Mouse (Mus musculus) myocyte (in vitro differentiated cells): ENCODE measurements around the gene Gm37240. TPM values are rescaled to one million over a fixed set of nuclear protein-coding genes. Genes with fewer than 3 reads are reported as not detected.
A peak's percentile ranks its signal among the peaks of the same experiment; 100 is the strongest.

ENCODE experiments used
- H3K27me3 ChIP-seq: one replicate; pipeline ENCODE4 v1.6.1; 2011; ENCODE audit not compliant: control insufficient read depth, insufficient read depth, insufficient read length
- H3K36me3 ChIP-seq: one replicate; pipeline ENCODE4 v1.6.1; 2011; ENCODE audit not compliant: control insufficient read depth, insufficient read depth
- H3K4me2 ChIP-seq: one replicate; pipeline ENCODE4 v1.6.1; 2011; ENCODE audit warnings: low read depth, control low read depth
- H3K4me3 ChIP-seq: one replicate; pipeline ENCODE4 v1.5.1; 2011; ENCODE audit warnings: mild to moderate bottlenecking, control low read depth, moderate library complexity
- H3K79me2 ChIP-seq: one replicate; pipeline ENCODE4 v1.6.1; 2011; ENCODE audit not compliant: control insufficient read depth, insufficient read depth
- H3ac ChIP-seq: one replicate; pipeline ENCODE4 v1.6.1; 2011; ENCODE audit not compliant: control insufficient read depth, insufficient read length
- CEBPB ChIP-seq: IDR thresholded peaks from 2 replicates; pipeline ENCODE4 v1.6.1; 2011; ENCODE audit warnings: mild to moderate bottlenecking, moderate library complexity; ENCODE audit not compliant: poor library complexity, insufficient read depth, severe bottlenecking
- E2F4 ChIP-seq: IDR thresholded peaks from one replicate; pipeline ENCODE4 v1.6.1; 2011; ENCODE audit warnings: mild to moderate bottlenecking, control low read depth, moderate library complexity; ENCODE audit not compliant: insufficient read depth
- MAX ChIP-seq: IDR thresholded peaks from one replicate; pipeline ENCODE4 v1.6.1; 2011; ENCODE audit warnings: low read depth, mild to moderate bottlenecking, control low read depth
- MYOD1 ChIP-seq, 3 experiments: IDR thresholded peaks; one replicate each; pipeline ENCODE4 v1.6.1; 2011; ENCODE audit warnings: control low read depth in 2 of 3, low read depth in 2 of 3, mild to moderate bottlenecking in 2 of 3, moderate library complexity in 1 of 3; ENCODE audit not compliant: insufficient read length in 2 of 3, control insufficient read depth in 1 of 3
- MYOG ChIP-seq, 3 experiments: IDR thresholded peaks; one replicate each; pipeline ENCODE4 v1.6.1; 2011; ENCODE audit warnings: control low read depth in 2 of 3, low read depth in 2 of 3, mild to moderate bottlenecking in 2 of 3; ENCODE audit not compliant: insufficient read length in 2 of 3, control insufficient read depth in 1 of 3, insufficient read depth in 1 of 3
- POLR2A ChIP-seq: IDR thresholded peaks from one replicate; pipeline ENCODE4 v1.6.1; 2011; ENCODE audit warnings: low read depth, mild to moderate bottlenecking, control low read depth, moderate library complexity; ENCODE audit not compliant: insufficient read length
- POLR2AphosphoS2 ChIP-seq: IDR thresholded peaks from one replicate; pipeline ENCODE4 v1.6.1; 2011; ENCODE audit warnings: low read depth, control low read depth; ENCODE audit not compliant: insufficient read length
- REST ChIP-seq: IDR thresholded peaks from one replicate; pipeline ENCODE4 v1.6.1; 2011; ENCODE audit warnings: mild to moderate bottlenecking, control low read depth, moderate library complexity; ENCODE audit not compliant: insufficient read depth, insufficient read length
- SRF ChIP-seq: IDR thresholded peaks from one replicate; pipeline ENCODE4 v1.6.1; 2011; ENCODE audit warnings: low read depth; ENCODE audit not compliant: control insufficient read depth, insufficient read length
- TCF12 ChIP-seq: IDR thresholded peaks from one replicate; pipeline ENCODE4 v1.6.1; 2011; ENCODE audit warnings: mild to moderate bottlenecking, control low read depth; ENCODE audit not compliant: poor library complexity, insufficient read depth, severe bottlenecking
- TCF3 ChIP-seq: IDR thresholded peaks from one replicate; pipeline ENCODE4 v1.6.1; 2011; ENCODE audit warnings: low read depth, control low read depth; ENCODE audit not compliant: insufficient read length
- USF1 ChIP-seq: IDR thresholded peaks from one replicate; pipeline ENCODE4 v1.6.1; 2011; ENCODE audit warnings: low read depth, mild to moderate bottlenecking, control low read depth, moderate library complexity
- polyA plus RNA-seq: library from polyadenylated mRNA; unstranded; fragments of >200 nt; fragmentation: generic; extraction: Trizol; gene quantifications from one replicate; pipeline ENCODE4 v1.2.1, GENCODE M21; 2012; ENCODE audit warnings: missing spikeins

The Gm37240 gene
- polyA plus RNA-seq, 1 experiment, result 8.7 TPM

DNA sequence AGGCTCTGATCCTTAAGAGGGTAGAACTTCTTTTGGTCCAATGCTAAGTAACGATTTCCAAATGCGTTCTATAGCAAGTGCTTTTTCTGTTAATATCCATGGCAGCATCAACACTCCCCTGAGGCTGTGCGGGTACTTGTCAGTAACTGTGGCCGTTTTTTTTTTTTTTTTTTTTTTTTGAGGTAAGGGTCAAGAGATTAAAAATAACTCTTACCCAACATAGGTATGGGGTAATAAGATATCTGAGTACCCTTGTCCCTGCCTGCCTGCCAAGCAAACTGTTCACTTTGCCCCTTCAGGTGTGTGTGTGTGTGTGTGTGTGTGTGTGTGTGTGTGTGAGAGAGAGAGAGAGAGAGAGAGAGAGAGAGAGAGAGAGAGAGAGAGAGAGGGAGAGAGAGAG lies 1403.0 kb downstream of the Gm37240 start:
- TF ChIP-seq SRF, result no peak
- TF ChIP-seq TCF3, result no peak
- no peak for TF ChIP-seq MAX
- no peak for TF ChIP-seq REST
- Histone ChIP-seq H3K79me2 (no peaks in the 10 kb centered on the region), H3K4me3 (no peak overlapping the region), H3K36me3 (no peaks in the 10 kb centered on the region), H3K4me2 (no peak overlapping the region), H3ac (no peak overlapping the region), H3K27me3 (peaks cover 14% of the 10 kb centered on the region)

DNA sequence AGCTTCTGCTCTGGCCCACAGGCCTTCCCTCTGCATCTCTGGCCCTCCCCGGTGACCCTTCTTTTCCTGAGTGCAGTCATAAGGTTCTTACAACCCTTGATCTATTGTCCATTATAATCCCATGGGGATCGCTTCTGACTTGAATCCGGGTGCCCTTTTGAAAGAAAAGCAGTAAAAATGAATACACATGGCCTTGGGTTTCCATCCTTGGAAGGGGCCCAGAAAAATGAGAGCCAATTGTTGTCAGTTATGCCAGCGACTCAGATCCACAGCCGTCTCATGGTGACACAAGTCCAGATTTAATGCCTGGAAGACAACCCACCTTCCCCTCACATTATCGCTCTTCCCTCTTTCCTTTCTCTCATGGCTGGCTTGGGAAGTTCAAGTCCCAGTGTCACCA lies 1405.2 kb downstream of the Gm37240 start:
- Histone ChIP-seq H3ac (no peak overlapping the region), H3K4me2 (no peak overlapping the region), H3K79me2 (no peaks in the 10 kb centered on the region), H3K27me3 (peaks cover 14% of the 10 kb centered on the region), H3K4me3 (no peak overlapping the region), H3K36me3 (no peaks in the 10 kb centered on the region)
- TF ChIP-seq E2F4 (no peak), POLR2A (no peak)

DNA sequence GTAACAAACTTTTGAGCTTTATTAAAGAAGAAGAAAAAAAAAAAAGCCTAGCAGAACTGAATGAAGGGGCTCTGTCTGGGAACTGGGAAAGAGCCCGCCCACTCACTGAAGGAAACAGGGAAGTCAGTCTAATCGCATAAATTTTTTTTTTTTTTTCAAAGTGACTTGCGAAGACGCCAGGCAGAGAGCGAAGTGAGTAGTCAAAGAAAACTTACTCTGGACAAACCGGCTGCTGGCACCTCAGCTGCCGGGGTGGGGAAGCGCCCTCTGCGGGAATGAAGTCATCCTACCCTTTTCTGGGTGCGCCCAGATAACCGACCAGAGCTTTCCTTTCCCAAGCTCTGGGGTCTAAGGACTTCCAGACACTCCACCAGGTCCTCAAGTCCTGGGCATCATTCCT lies 1406.2 kb downstream of the Gm37240 start:
- H3K27me3 ChIP-seq, result peaks cover 14% of the 10 kb centered on the region
- H3K4me3 ChIP-seq, result no peak overlapping the region
- H3K4me2 ChIP-seq, result peak overlapping the region; percentile 88
- no peaks in the 10 kb centered on the region for H3K36me3 ChIP-seq
- TF ChIP-seq E2F4, result no peak
- no peak for TF ChIP-seq CEBPB
- no peak for TF ChIP-seq TCF3
- no peak for TF ChIP-seq MYOG (IDR thresholded peaks at IDR 0.05; ENCODE audit: control insufficient read depth in 1 of 3, insufficient read depth in 1 of 3, insufficient read length in 2 of 3, low read depth in 2 of 3)
- TF ChIP-seq POLR2AphosphoS2, result no peak
- no peak for TF ChIP-seq USF1
- no peak for TF ChIP-seq TCF12
- no peak for TF ChIP-seq SRF
- no peak for TF ChIP-seq REST
- no peak for TF ChIP-seq MYOD1 (IDR thresholded peaks at IDR 0.05; ENCODE audit: control insufficient read depth in 1 of 3, insufficient read length in 2 of 3, low read depth in 2 of 3)
- no peak for TF ChIP-seq MAX
- no peak for TF ChIP-seq POLR2A
- H3K79me2 ChIP-seq, result no peaks in the 10 kb centered on the region
- H3ac ChIP-seq, result no peak overlapping the region

DNA sequence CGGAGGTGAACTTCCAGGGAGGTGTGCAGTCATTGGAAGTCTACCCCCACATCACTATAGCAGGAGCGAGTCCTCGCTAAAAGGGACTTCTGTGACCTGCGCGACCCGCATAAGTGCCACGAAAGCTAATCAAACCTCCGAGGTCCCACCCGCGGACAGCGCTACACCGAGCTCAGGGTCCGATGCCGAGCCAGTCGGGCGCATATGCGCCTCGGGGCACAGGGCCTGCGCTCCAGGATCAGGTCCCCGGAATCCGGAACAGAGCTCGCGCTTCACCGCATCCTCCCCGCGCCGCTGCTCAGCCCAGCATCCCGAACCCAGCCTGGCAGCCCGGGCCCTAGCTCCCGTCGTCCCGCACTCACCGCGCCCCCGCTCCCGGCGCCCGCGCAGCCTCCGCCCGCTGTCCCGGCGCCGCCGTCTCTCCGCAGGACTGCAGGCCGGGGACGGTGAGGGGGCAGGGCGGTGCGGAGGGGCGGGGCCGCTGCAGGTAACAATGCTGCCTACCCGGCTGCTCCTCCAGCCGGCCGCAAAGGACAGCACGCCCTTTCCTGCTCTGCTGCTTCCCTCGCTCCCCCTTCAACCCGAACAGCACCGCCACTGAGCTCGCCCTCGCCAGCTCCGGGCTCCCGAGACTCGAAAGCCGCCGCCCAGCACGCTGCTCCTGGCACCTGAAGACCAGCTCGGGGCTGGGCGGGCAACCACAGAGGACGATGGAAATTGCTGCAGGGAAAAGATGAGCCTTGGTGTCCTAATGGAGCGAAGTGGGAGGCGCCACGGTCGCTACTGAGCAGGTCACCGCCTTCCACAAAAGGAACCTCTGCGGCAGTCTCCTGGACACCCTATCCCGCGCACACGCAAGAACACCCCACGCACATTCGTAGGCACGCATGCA lies 1407.1 kb downstream of the Gm37240 start, which contains the start of gene Fhdc1:
Gene Fhdc1, minus strand, starts transcription at position 424 of the 892 bp plus-strand sequence.
- Histone ChIP-seq H3K27me3 (peaks cover 14% of the 10 kb centered on the region), H3K4me2 (peak within 1 kb of the TSS; percentile 88), H3K4me3 (peak within 1 kb of the TSS; percentile 10), H3ac (peak within 1 kb of the TSS; percentile 2), H3K79me2 (no peaks in the 10 kb centered on the region), H3K36me3 (no peaks in the 10 kb centered on the region)
- TF ChIP-seq E2F4 (no peak), MYOG (IDR thresholded peaks at IDR 0.05; ENCODE audit: control insufficient read depth in 1 of 3, insufficient read depth in 1 of 3, insufficient read length in 2 of 3, low read depth in 2 of 3) (no peak), USF1 (no peak), TCF12 (no peak), TCF3 (no peak), CEBPB (no peak), REST (no peak), MYOD1 (IDR thresholded peaks at IDR 0.05; ENCODE audit: control insufficient read depth in 1 of 3, insufficient read length in 2 of 3, low read depth in 2 of 3) (no peak), POLR2A (no peak), POLR2AphosphoS2 (no peak), SRF (no peak), MAX (no peak)
